Mouse (Mus musculus): ENCODE measurements around the gene Alms1. TPM values are rescaled to one million over a fixed set of nuclear protein-coding genes. Genes with fewer than 3 reads are reported as not detected.
A peak's percentile ranks its signal among the peaks of the same experiment; 100 is the strongest.

Gene Alms1
- polyA plus RNA-seq, 1 experiment from 2014 or later, result 6.8 TPM

DNA sequence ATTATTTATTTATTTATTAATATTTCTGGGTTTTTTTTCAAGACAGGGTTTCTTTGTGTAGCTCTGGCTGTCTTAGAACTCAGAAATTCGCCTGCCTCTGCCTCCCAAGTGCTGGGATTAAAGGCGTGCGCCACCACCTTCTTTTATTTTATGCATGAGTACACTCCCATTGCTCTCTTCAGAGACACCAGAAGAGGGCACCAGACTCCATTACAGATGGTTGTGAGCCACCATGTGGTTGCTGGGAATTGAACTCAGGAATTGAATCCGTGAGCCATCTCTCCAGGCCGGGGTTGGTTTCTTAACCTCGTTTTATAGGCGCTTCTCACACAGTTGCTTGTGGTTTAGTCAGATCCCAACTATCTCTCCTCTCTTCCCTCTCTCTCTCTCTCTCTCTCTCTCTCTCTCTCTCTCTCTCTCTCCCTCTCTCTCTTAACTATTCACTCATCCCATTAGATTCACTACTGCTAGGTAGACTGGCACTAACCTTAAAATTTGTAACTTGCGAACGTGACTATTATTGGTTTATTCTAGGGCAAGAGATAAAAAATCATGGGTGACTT is 445 bp upstream of the Alms1 start:
- H3K4me3 ChIP-seq (ENCODE audit: low read depth, low read length), result peak overlapping the region; percentile 76; the same call in 1 of the 2 replicates
- H3K4me2 ChIP-seq (ENCODE audit: low read depth), result peak overlapping the region; percentile 54
- ATAC-seq (ENCODE audit: insufficient read depth, low FRiP score, low TSS enrichment) (no peak), DNase-seq (ENCODE audit: low spot score) (peak; percentile 18)
- peaks cover 9% of the 10 kb centered on the region for H3K4me1 ChIP-seq (ENCODE audit: control insufficient read depth, insufficient read depth, low read length)
- H3K36me3 ChIP-seq (ENCODE audit: control insufficient read depth, insufficient read depth, low read length), result no peaks in the 10 kb centered on the region
- no peaks in the 10 kb centered on the region for H3K9me3 ChIP-seq (ENCODE audit: control insufficient read depth, low read length)
- no peak overlapping the region for H3K27ac ChIP-seq (ENCODE audit: low read depth, low read length)
- H3K9ac ChIP-seq (ENCODE audit: low read length), result no peak overlapping the region
- H3K27me3 ChIP-seq (ENCODE audit: control insufficient read depth, insufficient read depth, low read length), result no peaks in the 10 kb centered on the region
- WGBS, result 26% methylated on average over 9 of the region's 9 CpGs

DNA sequence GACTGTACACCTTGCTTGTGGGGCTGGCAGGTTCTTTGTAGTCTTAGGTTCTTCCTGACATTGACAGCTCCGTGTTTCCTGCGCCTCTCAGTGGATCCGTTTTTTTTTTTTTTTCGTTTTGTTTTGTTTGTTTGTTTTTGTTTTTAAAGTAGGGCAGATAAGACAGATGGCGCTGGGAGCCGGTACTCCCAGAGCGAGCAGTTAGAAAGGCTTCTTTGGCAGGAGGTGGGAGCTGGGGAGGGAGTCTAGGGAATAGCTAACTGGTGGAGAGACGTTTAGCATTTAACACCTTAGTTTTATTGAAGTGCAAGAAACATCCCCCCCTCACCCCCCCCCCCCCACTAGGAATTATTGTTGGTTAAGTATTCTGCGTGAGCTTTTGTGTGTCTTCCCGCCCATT is 833 bp downstream of the Alms1 start:
- H3K4me3 ChIP-seq (ENCODE audit: low read depth, low read length), result peak overlapping the region; percentile 76
- ATAC-seq (ENCODE audit: insufficient read depth, low FRiP score, low TSS enrichment), result no peak
- no peaks in the 10 kb centered on the region for H3K27me3 ChIP-seq (ENCODE audit: control insufficient read depth, insufficient read depth, low read length)
- no peaks in the 10 kb centered on the region for H3K36me3 ChIP-seq (ENCODE audit: control insufficient read depth, insufficient read depth, low read length)
- H3K4me1 ChIP-seq (ENCODE audit: control insufficient read depth, insufficient read depth, low read length), result peaks cover 9% of the 10 kb centered on the region
- DNase-seq (ENCODE audit: low spot score), result peak; percentile 19
- H3K4me2 ChIP-seq (ENCODE audit: low read depth), result peak overlapping the region; percentile 54
- whole genome bisulfite sequencing, result 0% methylated on average over 10 of the region's 10 CpGs
- peak overlapping the region; percentile 67 for H3K9ac ChIP-seq (ENCODE audit: low read length)
- H3K9me3 ChIP-seq (ENCODE audit: control insufficient read depth, low read length), result no peaks in the 10 kb centered on the region
- peak overlapping the region; percentile 87 for H3K27ac ChIP-seq (ENCODE audit: low read depth, low read length)

DNA sequence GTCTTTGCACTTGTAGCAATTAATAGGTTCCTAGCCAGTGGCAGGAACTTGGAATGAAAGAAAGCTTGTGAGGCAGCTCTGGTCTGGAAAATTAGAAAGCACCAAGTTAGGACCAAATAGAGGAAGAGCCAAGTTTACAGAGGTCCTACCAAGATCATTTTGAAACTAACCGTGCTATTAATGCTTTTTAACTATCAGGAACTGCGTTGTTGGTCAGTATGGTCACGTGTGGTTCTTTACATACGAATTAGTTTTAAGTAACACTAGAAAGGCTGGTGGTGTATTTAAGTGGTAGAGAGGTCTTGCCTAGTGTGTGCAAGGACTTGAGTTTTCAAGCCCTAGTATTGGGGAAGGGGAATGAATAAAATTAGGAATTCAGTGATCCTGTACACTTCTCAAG is 1.2 kb downstream of the Alms1 start:
- H3K9ac ChIP-seq (ENCODE audit: low read length), result peak overlapping the region; percentile 67
- no peaks in the 10 kb centered on the region for H3K27me3 ChIP-seq (ENCODE audit: control insufficient read depth, insufficient read depth, low read length)
- DNase-seq (ENCODE audit: low spot score) (peak; percentile 18), ATAC-seq (ENCODE audit: insufficient read depth, low FRiP score, low TSS enrichment) (no peak)
- no peaks in the 10 kb centered on the region for H3K36me3 ChIP-seq (ENCODE audit: control insufficient read depth, insufficient read depth, low read length)
- no peak overlapping the region for H3K27ac ChIP-seq (ENCODE audit: low read depth, low read length)
- peaks cover 9% of the 10 kb centered on the region for H3K4me1 ChIP-seq (ENCODE audit: control insufficient read depth, insufficient read depth, low read length)
- 13% methylated on average over 4 of the region's 4 CpGs for WGBS
- peak overlapping the region; percentile 76 for H3K4me3 ChIP-seq (ENCODE audit: low read depth, low read length)
- H3K4me2 ChIP-seq (ENCODE audit: low read depth), result peak overlapping the region; percentile 54
- no peaks in the 10 kb centered on the region for H3K9me3 ChIP-seq (ENCODE audit: control insufficient read depth, low read length)

DNA sequence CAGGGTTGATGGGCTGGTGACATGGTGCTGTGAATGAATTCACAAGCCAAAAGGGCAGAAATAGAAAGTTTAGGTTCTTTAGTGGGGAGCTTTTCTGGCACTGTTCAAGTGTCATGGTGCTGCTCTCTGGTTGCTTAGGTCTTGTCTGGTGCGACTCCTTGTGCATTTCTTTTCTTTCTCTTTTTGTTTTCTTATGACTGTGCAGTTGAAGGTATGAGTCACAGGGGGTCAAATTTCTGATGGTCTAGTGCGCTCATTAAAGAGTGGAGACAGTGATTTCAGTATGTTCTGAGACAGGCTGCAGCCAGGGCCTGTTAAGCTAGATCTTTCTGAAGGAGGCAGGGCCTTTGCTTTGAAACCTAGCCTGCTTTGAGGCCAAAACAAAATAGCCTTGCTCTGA is 2.8 kb downstream of the Alms1 start:
- 73% methylated on average over 2 of the region's 2 CpGs for WGBS
- Histone ChIP-seq H3K9me3 (ENCODE audit: control insufficient read depth, low read length) (no peaks in the 10 kb centered on the region), H3K27ac (ENCODE audit: low read depth, low read length) (no peak overlapping the region), H3K4me1 (ENCODE audit: control insufficient read depth, insufficient read depth, low read length) (peaks cover 9% of the 10 kb centered on the region), H3K9ac (ENCODE audit: low read length) (no peak overlapping the region), H3K4me3 (ENCODE audit: low read depth, low read length) (no peak overlapping the region), H3K4me2 (ENCODE audit: low read depth) (no peak overlapping the region), H3K27me3 (ENCODE audit: control insufficient read depth, insufficient read depth, low read length) (no peaks in the 10 kb centered on the region), H3K36me3 (ENCODE audit: control insufficient read depth, insufficient read depth, low read length) (no peaks in the 10 kb centered on the region)
- no peak for ATAC-seq (ENCODE audit: insufficient read depth, low FRiP score, low TSS enrichment)
- DNase-seq (ENCODE audit: low spot score), result no peak

DNA sequence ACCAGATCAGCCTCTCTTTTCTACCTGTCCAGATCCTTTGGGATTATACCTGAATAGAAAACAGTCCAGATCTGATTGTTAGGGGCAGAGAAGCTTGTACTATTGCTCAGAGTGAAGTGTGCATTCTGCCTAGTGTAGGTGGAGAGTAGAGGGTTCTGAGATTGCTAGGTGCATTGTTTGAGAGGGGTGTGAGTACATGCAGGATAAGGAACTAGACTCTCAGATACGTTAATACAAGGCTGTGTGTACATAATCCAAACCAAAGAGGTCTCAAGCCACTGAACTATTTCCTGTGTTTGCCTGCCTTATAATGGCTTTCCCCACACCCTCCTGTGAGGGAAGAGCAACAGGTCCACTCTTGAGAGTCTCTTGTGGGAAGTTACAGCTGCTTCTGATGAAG is 12.0 kb downstream of the Alms1 start:
- WGBS, result 79% methylated on average over 1 of the region's 1 CpGs
- Histone ChIP-seq H3K27me3 (ENCODE audit: control insufficient read depth, insufficient read depth, low read length) (no peaks in the 10 kb centered on the region), H3K9ac (ENCODE audit: low read length) (no peak overlapping the region), H3K4me2 (ENCODE audit: low read depth) (no peak overlapping the region), H3K4me1 (ENCODE audit: control insufficient read depth, insufficient read depth, low read length) (no peaks in the 10 kb centered on the region), H3K9me3 (ENCODE audit: control insufficient read depth, low read length) (no peaks in the 10 kb centered on the region), H3K4me3 (ENCODE audit: low read depth, low read length) (no peak overlapping the region), H3K27ac (ENCODE audit: low read depth, low read length) (no peak overlapping the region), H3K36me3 (ENCODE audit: control insufficient read depth, insufficient read depth, low read length) (no peaks in the 10 kb centered on the region)
- DNase-seq (ENCODE audit: low spot score) (no peak), ATAC-seq (ENCODE audit: insufficient read depth, low FRiP score, low TSS enrichment) (no peak)

DNA sequence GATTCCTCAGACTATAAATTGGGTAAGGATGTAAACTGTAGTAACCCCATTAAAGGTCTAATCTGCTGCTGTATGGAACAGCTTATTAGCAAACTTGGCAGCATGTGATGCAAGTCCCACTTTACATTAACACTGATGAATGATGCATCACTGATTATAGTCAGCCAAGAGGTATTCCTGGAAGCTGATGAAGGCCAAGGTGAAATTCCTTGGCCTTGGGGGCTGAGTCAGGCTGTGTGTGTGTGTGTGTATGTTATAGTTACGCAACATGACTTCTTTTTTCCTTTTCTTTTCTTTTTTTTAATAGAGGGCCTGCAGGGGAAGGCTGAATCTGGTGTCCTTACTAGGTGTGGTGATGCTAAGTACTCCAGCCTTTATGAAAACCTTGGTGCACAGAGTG is 23.2 kb downstream of the Alms1 start:
- no peak overlapping the region for H3K27ac ChIP-seq (ENCODE audit: low read depth, low read length)
- no peak overlapping the region for H3K4me2 ChIP-seq (ENCODE audit: low read depth)
- H3K36me3 ChIP-seq (ENCODE audit: control insufficient read depth, insufficient read depth, low read length), result peaks cover 1% of the 10 kb centered on the region; the same call in 1 of the 2 replicates
- H3K9ac ChIP-seq (ENCODE audit: low read length), result no peak overlapping the region
- WGBS, result 88% methylated on average over 1 of the region's 1 CpGs
- H3K4me3 ChIP-seq (ENCODE audit: low read depth, low read length), result no peak overlapping the region
- no peaks in the 10 kb centered on the region for H3K9me3 ChIP-seq (ENCODE audit: control insufficient read depth, low read length)
- H3K4me1 ChIP-seq (ENCODE audit: control insufficient read depth, insufficient read depth, low read length), result no peaks in the 10 kb centered on the region
- ATAC-seq (ENCODE audit: insufficient read depth, low FRiP score, low TSS enrichment) (no peak), DNase-seq (ENCODE audit: low spot score) (no peak)
- no peaks in the 10 kb centered on the region for H3K27me3 ChIP-seq (ENCODE audit: control insufficient read depth, insufficient read depth, low read length)

DNA sequence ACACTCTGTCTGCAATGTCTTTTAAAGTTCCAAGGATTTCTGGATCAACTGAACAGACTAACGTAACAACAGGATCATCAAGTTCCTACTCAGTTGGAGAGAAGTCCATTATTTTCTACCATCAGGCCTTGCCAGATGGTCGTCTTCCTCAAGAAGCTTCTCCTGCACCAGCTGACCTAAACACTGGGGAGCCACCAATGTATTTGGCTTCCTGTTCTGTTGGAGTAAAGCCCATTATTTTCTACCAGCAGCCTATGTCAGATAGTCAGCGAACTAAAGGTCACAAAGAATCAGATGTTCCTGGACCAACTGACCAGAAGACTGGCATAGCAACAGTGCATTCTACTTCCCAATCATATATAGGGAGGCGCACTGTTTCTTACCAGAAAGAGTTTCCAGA is 33.5 kb downstream of the Alms1 start:
- H3K4me1 ChIP-seq (ENCODE audit: control insufficient read depth, insufficient read depth, low read length), result no peaks in the 10 kb centered on the region
- H3K36me3 ChIP-seq (ENCODE audit: control insufficient read depth, insufficient read depth, low read length), result peaks cover 6% of the 10 kb centered on the region; the same call in 1 of the 2 replicates
- 92% methylated on average over 4 of the region's 4 CpGs for WGBS
- no peak overlapping the region for H3K27ac ChIP-seq (ENCODE audit: low read depth, low read length)
- no peak overlapping the region for H3K9ac ChIP-seq (ENCODE audit: low read length)
- H3K9me3 ChIP-seq (ENCODE audit: control insufficient read depth, low read length), result no peaks in the 10 kb centered on the region
- H3K27me3 ChIP-seq (ENCODE audit: control insufficient read depth, insufficient read depth, low read length), result no peaks in the 10 kb centered on the region
- H3K4me2 ChIP-seq (ENCODE audit: low read depth), result no peak overlapping the region
- no peak for ATAC-seq (ENCODE audit: insufficient read depth, low FRiP score, low TSS enrichment)
- no peak overlapping the region for H3K4me3 ChIP-seq (ENCODE audit: low read depth, low read length)
- DNase-seq (ENCODE audit: low spot score), result no peak

DNA sequence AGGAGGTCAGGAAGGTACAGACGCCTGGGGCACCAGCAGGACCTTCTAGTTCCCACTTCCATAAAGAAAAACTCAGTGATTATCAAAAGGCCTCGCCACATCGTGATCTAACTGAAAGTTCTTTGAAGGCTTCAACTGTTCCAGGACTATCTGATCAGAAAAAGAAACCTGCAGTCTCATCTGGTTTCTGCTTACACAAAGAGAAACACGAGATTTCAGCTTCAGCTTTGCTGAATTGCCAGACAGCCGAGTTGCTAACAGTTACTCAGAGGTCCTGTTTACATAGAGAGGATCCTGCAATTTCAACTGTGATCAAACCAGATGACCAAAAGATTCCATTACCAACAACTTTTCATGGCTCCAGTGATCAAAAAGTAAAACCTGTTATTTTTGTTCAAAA is 34.3 kb downstream of the Alms1 start:
- peaks cover 6% of the 10 kb centered on the region; the same call in 1 of the 2 replicates for H3K36me3 ChIP-seq (ENCODE audit: control insufficient read depth, insufficient read depth, low read length)
- 91% methylated on average over 5 of the region's 5 CpGs for whole genome bisulfite sequencing

DNA sequence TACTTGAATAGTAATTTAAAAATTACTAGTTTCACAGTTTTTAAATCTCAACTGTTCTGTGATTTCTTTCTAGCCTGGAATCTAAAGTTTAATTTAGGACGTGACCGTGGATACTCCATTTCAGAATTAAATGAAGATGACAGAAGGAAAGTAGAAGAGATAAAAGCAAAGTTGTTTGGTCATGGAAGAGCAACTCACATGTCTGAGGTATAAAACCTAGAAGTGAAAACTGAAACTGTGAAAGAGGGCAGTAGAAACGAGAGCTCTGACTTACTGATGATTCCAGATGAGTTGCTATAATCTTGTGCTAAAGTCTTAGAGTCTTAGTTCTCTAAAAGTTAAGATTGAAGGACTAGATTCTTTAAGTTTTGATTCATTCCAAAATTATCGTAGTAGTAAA is 37.2 kb downstream of the Alms1 start:
- H3K27me3 ChIP-seq (ENCODE audit: control insufficient read depth, insufficient read depth, low read length), result no peaks in the 10 kb centered on the region
- no peak overlapping the region for H3K4me3 ChIP-seq (ENCODE audit: low read depth, low read length)
- DNase-seq (ENCODE audit: low spot score), result no peak
- WGBS, result 96% methylated on average over 4 of the region's 4 CpGs
- H3K9me3 ChIP-seq (ENCODE audit: control insufficient read depth, low read length), result no peaks in the 10 kb centered on the region
- no peak overlapping the region for H3K27ac ChIP-seq (ENCODE audit: low read depth, low read length)
- no peak overlapping the region for H3K4me2 ChIP-seq (ENCODE audit: low read depth)
- no peak for ATAC-seq (ENCODE audit: insufficient read depth, low FRiP score, low TSS enrichment)
- H3K9ac ChIP-seq (ENCODE audit: low read length), result no peak overlapping the region
- H3K4me1 ChIP-seq (ENCODE audit: control insufficient read depth, insufficient read depth, low read length), result no peaks in the 10 kb centered on the region
- H3K36me3 ChIP-seq (ENCODE audit: control insufficient read depth, insufficient read depth, low read length), result peaks cover 10% of the 10 kb centered on the region

More for the DNA sequence above, 34.3 kb downstream of the Alms1 start:
- Histone ChIP-seq H3K9me3 (ENCODE audit: control insufficient read depth, low read length) (no peaks in the 10 kb centered on the region), H3K9ac (ENCODE audit: low read length) (no peak overlapping the region), H3K27me3 (ENCODE audit: control insufficient read depth, insufficient read depth, low read length) (no peaks in the 10 kb centered on the region), H3K27ac (ENCODE audit: low read depth, low read length) (no peak overlapping the region), H3K4me1 (ENCODE audit: control insufficient read depth, insufficient read depth, low read length) (no peaks in the 10 kb centered on the region), H3K4me2 (ENCODE audit: low read depth) (no peak overlapping the region), H3K4me3 (ENCODE audit: low read depth, low read length) (no peak overlapping the region)
- ATAC-seq (ENCODE audit: insufficient read depth, low FRiP score, low TSS enrichment), result no peak
- DNase-seq (ENCODE audit: low spot score), result no peak

Data from neural tube, embryonic 11.5 days (tissue).